Mouse (Mus musculus): ENCODE measurements around the gene Olfr315.

DNA sequence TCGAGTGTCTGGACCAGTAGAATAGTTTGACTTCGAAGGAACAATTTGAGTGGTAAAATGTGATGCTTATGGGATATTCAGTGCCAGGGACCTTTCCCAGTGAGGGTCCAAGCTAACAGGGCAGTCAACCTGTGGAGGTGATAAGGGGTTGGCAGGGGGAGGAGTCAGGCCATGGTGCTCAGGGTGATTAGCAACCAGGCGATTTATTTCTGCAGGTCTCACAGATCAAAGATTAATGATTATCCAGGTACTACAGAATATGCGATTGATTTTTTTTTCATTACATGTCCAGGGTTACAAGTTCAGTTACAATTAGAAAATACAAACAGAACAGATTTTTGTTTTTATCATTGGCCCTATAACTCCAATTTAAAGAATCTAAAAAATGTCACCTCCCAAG is 30.9 kb downstream of the Olfr315 start:
- TF ChIP-seq CTCF (IDR thresholded peaks at IDR 0.05; ENCODE audit: low read depth), result no peak
- TF ChIP-seq EP300 (IDR thresholded peaks at IDR 0.05; ENCODE audit: low read depth), result no peak

All from heart, postnatal 0 days (tissue).